Mouse (Mus musculus): ENCODE data around the gene Hltf. TPM values are rescaled to one million over a fixed set of nuclear protein-coding genes. Genes with fewer than 3 reads are reported as not detected.

Gene Hltf
- polyA plus RNA-seq, 1 experiment from 2014 or later = 23.1 TPM

DNA sequence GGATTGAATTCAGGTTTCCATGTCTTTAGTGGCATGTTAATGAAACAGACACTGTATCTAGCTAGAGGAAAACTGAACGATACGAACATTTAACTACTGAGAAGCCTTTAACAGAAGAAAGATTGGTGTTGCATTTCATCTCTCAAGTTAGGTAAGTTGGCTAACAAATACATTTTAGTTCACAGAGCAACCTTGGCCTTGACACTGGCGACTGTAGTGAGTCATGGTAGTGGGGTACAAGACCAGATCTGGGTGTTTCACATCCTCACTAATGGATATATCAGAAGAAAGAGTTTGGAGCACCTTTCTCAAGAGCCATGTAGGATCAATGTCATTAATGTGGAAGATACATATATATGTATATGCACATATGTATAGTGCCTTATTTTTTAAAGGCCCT, 94.0 kb downstream of the Hltf start:
- H3K4me3 ChIP-seq = no peak overlapping the region
- peaks cover 4% of the 10 kb centered on the region; the same call in 1 of the 2 replicates for H3K36me3 ChIP-seq
- peaks cover 9% of the 10 kb centered on the region for H3K4me1 ChIP-seq
- H3K9me3 ChIP-seq = no peaks in the 10 kb centered on the region
- H3K27ac ChIP-seq (replicated peaks) = no peak overlapping the region
- ATAC-seq (replicated peaks) = no peak
- 97% methylated on average over 3 of the region's 3 CpGs for WGBS
- no peak overlapping the region for H3K4me2 ChIP-seq (replicated peaks)
- no peaks in the 10 kb centered on the region for H3K27me3 ChIP-seq
- H3K9ac ChIP-seq (replicated peaks) = no peak overlapping the region

- Histone ChIP-seq H3K9ac (replicated peaks) (peak within 1 kb of the TSS; percentile 71), H3K27me3 (no peaks in the 10 kb centered on the region), H3K27ac (replicated peaks) (no peak within 1 kb of the TSS), H3K4me2 (replicated peaks) (peak within 1 kb of the TSS; percentile 77), H3K4me1 (peaks cover 7% of the 10 kb centered on the region), H3K36me3 (peaks cover under 1% of the 10 kb centered on the region; the same call in 1 of the 2 replicates), H3K4me3 (peak within 1 kb of the TSS; percentile 75), H3K9me3 (peaks cover 5% of the 10 kb centered on the region; the same call in 1 of the 2 replicates)
- WGBS = under 1% methylated on average over 72 of the region's 73 CpGs
- peak; percentile 95 for ATAC-seq (replicated peaks)
These were observed 97.1 kb downstream of the Hltf start, which contains the start of gene Gyg for GRCm38 (mm10) chr3:20154531-20155367. TSS of gene Gyg (minus strand) at chr3:20155317.

GRCm38 (mm10) chr3:20155476-20155875, 97.9 kb downstream of the Hltf start:
- Histone ChIP-seq H3K27ac (replicated peaks) (no peak overlapping the region), H3K4me2 (replicated peaks) (peak overlapping the region; percentile 77), H3K4me1 (peaks cover 7% of the 10 kb centered on the region), H3K9me3 (peaks cover 5% of the 10 kb centered on the region; the same call in 1 of the 2 replicates), H3K36me3 (no peaks in the 10 kb centered on the region), H3K27me3 (no peaks in the 10 kb centered on the region), H3K9ac (replicated peaks) (no peak overlapping the region), H3K4me3 (peak overlapping the region; percentile 75; the same call in 1 of the 2 replicates)
- WGBS = 87% methylated on average over 6 of the region's 6 CpGs
- no peak for ATAC-seq (replicated peaks)

DNA sequence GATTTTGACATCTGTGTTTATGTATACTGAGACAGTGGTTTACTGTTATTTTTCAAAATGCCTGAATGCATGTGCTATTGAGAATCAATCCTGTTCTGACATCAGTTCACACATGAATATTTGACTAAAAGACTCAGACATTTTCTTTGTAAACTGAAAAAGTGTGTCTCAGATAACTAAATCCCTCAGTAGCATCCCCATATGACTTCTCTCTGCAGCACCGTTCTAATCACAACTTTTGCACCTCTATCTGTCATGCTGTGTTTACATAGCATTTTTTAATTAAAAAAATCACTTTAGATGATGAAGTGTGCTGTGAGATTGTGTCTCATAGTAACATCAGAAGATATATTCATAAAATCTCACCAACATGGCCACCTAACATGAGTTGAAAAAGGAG, 109.9 kb downstream of the Hltf start:
- Histone ChIP-seq H3K9ac (replicated peaks) (no peak overlapping the region), H3K9me3 (no peaks in the 10 kb centered on the region), H3K4me1 (no peaks in the 10 kb centered on the region), H3K4me2 (replicated peaks) (no peak overlapping the region), H3K27me3 (no peaks in the 10 kb centered on the region), H3K4me3 (no peak overlapping the region), H3K27ac (replicated peaks) (no peak overlapping the region), H3K36me3 (no peaks in the 10 kb centered on the region)
- WGBS = 88% methylated on average over 1 of the region's 1 CpGs
- ATAC-seq (replicated peaks) = no peak

Other genes starting within 250 kb of the Hltf start
- gene Cp, start 100.8 kb upstream of the Hltf start, polyA plus RNA-seq (2015; fragmentation: Nextera tagmentation; extraction: Ambion mirVana) = 2.8 and 4.7 TPM in 2 replicates
- 12.1 and 13.8 TPM in 2 replicates for gene Hps3, start 22.5 kb upstream of the Hltf start, polyA plus RNA-seq (2015; fragmentation: Nextera tagmentation; extraction: Ambion mirVana)
- gene Gyg, start 97.5 kb downstream of the Hltf start, polyA plus RNA-seq (2015; fragmentation: Nextera tagmentation; extraction: Ambion mirVana) = 29.4 and 30.9 TPM in 2 replicates
- gene Cpa3, start 184.4 kb downstream of the Hltf start, polyA plus RNA-seq (2015; fragmentation: Nextera tagmentation; extraction: Ambion mirVana) = 0.20 and 0.42 TPM in 2 replicates
- not detected in 2 replicates for gene Cpb1, start 217.9 kb downstream of the Hltf start, polyA plus RNA-seq (2015; fragmentation: Nextera tagmentation; extraction: Ambion mirVana)

Measured in forebrain, embryonic 15.5 days (tissue).